Mouse (Mus musculus): ENCODE results near the gene Nudc.

Nudc gene

DNA sequence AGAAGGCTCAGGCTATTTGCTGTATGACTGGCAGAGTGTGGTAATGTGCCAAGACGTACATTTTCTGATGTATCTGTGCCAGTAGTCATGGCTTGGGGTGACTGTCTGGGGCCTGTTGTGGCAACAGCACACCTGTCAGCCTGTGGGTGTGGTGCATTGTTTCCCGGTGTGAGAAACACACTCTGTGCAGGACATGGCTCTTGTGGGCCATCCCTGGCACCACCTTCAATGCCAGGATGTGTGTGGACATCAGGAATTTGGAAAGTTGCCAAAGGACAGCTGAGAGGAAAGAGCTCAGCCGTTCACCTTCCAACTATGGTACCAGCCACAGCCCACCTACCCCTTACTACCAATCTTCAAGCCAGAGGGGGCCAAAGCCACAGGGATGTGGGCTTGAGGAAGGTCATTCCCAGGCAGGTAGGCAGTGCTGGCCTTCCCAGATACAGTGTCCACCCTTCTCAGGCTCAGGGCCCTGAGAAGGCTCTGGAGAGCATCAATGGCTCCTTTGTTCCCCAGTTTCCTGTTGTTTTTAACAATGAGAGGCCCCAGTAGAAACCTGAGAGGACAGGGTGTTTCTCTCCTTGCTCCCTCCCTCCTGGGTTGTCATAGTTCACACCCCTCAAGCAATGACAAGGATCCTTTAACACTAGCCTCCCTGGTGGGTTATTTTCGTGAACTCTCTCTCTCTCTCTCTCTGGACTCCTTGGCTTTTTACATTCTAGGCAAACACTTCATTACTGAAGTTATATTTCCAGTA lies 56.1 kb downstream of the Nudc start:
- DNase-seq: no peak

DNA sequence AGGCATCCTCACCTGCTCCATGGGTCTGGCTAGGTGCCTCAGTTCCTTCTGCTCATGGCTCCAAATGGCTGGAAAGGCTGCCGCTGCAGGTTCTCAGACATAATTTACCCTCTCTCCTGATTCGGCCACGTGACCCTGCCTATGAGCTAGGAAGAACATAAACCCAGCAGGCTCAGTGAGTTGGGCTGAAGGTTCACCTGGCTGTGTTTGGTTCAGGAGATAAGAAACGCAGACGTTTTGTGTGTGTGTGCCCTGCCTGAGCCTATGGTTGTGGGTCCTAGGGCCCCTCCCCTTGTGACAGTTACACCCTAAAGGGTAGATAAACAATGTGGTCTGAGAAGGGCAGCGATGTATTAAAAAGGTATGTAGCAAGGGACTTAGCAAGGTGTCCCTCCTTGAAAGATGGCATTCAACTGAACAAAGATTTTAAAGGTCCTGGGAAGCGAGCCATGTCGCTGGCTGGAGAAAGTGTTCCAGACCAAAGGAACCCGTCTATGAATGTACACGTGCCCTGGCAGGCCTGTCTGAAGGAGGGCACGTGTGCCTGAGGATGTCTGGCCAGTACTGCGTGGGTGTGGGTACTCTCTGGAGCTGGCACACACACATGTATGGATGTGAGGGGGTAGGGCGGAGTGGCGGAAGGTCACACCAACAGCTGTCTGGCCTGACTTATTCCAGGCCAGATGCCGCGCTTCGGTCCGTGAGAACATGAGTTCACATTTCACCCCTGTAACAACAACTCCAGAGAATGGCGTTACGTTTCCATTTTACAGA lies 57.0 kb downstream of the Nudc start:
- no peak for DNase-seq

DNA sequence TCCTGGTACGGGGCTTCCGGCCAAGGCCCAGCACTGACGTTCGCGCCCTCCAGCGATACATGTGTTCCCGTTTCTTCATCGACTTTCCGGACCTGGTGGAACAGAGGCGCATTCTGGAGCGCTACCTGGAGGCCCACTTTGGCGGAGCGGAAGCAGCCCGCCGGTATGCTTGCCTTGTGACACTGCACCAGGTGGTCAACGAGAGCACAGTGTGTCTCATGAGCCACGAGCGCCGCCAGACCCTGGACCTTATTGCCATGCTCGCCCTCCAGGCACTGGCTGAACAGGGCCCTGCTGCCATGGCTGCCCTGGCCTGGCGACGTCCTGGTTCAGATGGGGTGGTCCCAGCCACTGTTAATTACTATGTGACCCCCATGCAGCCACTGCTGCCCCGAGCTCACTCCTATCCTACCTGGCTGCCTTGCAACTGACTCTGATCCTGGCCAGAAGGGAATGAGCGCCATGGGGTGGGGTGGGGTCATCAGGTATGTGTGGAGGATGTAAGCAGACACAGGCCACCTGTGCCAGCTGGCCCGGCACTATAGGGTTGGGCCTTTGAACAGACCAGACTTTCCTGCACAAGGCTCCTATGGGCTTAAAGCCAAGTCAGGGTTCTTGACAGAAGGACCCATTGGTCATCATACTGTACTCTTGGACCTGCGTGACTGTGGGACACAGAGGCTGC lies 59.0 kb downstream of the Nudc start:
- no peak for DNase-seq

DNA sequence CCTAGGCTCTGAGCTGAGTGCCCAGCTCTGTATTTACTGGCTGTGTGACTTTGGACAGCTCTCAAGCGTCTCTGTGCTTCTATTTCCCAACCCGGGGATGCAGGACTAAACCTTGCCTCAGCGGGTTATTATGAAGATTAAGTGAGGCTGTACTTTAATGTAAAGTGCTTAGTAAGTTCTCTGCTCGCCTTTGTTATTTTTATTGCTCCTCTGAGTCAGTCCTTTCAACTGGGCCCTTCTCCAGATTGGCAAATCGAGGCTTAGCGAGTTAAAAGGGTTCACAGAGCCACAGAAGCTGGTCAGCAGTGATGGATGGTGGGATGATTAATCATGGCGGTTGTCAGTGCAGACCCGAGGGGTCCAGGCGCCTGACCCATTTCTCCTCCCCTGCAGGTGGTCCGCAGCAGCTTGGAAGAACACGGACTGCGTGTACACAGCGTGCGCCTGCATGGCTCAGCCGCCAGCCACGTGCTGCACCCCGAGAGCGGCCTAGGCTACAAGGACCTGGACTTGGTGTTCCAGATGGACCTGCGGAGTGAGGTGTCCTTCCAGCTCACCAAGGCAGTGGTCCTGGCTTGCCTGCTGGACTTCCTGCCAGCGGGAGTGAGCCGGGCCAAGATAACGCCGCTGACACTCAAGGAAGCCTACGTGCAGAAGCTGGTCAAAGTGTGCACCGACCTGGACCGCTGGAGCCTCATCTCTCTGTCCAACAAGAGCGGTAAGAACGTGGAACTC lies 59.9 kb downstream of the Nudc start:
- no peak for DNase-seq

DNA sequence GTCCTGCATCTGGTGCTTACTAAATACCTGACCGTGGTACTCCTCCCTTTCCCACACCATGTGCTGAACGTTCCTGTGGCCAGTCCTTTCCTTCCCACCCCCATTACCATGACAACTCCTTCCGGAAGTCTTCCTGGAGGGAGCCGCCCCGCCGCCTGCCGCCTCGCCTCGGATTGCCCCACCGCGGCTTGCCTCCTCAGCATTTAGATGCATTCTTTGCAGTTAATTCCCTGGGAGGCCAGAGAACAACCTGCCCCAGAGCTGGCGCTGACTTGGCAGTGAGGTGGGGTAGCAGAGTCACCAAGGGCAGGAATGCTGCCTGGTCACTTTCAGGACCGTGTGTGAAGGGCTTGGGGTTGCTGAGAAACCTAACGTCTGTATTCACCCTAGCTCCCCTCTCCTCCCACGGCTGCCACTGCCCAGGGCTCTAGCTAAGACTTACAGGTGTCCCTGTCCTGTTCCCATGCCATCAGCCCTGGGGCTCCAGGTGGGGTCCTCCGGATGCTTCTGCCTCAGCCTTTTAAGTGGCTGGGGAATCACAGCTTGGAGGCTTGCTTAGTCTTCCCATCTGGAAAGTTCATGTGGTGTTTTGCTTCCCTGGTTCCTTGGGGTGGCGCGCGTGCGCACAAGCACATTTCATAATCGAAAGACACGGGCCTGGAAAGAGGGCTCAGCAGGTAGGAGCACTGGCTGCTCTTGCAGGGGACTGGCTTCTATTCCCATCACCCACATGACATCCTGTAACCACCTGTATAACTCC lies 61.4 kb downstream of the Nudc start:
- DNase-seq: no peak
